Mouse (Mus musculus): ENCODE results near the gene Pom121l2. TPM values are rescaled to one million over a fixed set of nuclear protein-coding genes. Genes with fewer than 3 reads are reported as not detected.
"Not testable (repeated sequence)": the region's sequence is repeated elsewhere in the genome, so short reads cannot be mapped to it uniquely, and the experiment has no call there.

Gene Pom121l2
- polyA plus RNA-seq, 1 experiment from 2014 or later, result not detected

GRCm38 (mm10) chr13:22030493-22030892 lies 49.5 kb downstream of the Pom121l2 start:
- H3K9ac ChIP-seq (ENCODE audit: low read length), result no peak overlapping the region
- no peak overlapping the region for H3K4me3 ChIP-seq (ENCODE audit: low read depth, low read length)
- H3K4me1 ChIP-seq (replicated peaks; ENCODE audit: control insufficient read depth, insufficient read depth, low read length), result peaks cover 7% of the 10 kb centered on the region
- WGBS, result 12% methylated on average over 4 of the region's 4 CpGs
- H3K9me3 ChIP-seq (ENCODE audit: control insufficient read depth, low read length), result no peaks in the 10 kb centered on the region
- ATAC-seq (replicated peaks; ENCODE audit: low FRiP score, low TSS enrichment, low read depth) (no peak), DNase-seq (ENCODE audit: low spot score) (no peak)
- H3K27me3 ChIP-seq (replicated peaks; ENCODE audit: control insufficient read depth, insufficient read depth, low read length), result no peaks in the 10 kb centered on the region
- H3K4me2 ChIP-seq (ENCODE audit: low read length), result no peak overlapping the region
- no peak overlapping the region for H3K27ac ChIP-seq (ENCODE audit: low read depth)
- no peaks in the 10 kb centered on the region for H3K36me3 ChIP-seq (ENCODE audit: control insufficient read depth, insufficient read depth, low read length)

GRCm38 (mm10) chr13:22033741-22034442 lies 52.9 kb downstream of the Pom121l2 start:
- Histone ChIP-seq H3K27me3 (replicated peaks; ENCODE audit: control insufficient read depth, insufficient read depth, low read length) (no peaks in the 10 kb centered on the region), H3K4me3 (ENCODE audit: low read depth, low read length) (peak overlapping the region; percentile 43), H3K4me1 (replicated peaks; ENCODE audit: control insufficient read depth, insufficient read depth, low read length) (peaks cover 10% of the 10 kb centered on the region), H3K9me3 (ENCODE audit: control insufficient read depth, low read length) (no peaks in the 10 kb centered on the region), H3K9ac (ENCODE audit: low read length) (peak overlapping the region; percentile 79), H3K27ac (ENCODE audit: low read depth) (peak overlapping the region; percentile 90), H3K4me2 (ENCODE audit: low read length) (peak overlapping the region; percentile 56), H3K36me3 (ENCODE audit: control insufficient read depth, insufficient read depth, low read length) (no peaks in the 10 kb centered on the region)
- ATAC-seq (replicated peaks; ENCODE audit: low FRiP score, low TSS enrichment, low read depth) (no peak), DNase-seq (ENCODE audit: low spot score) (no peak)
- WGBS, result 41% methylated on average over 5 of the region's 5 CpGs

- peak overlapping the region; percentile 43 for H3K4me3 ChIP-seq (ENCODE audit: low read depth, low read length)
- H3K27me3 ChIP-seq (replicated peaks; ENCODE audit: control insufficient read depth, insufficient read depth, low read length), result no peaks in the 10 kb centered on the region
- peak overlapping the region; percentile 56 for H3K4me2 ChIP-seq (ENCODE audit: low read length)
- no peaks in the 10 kb centered on the region for H3K36me3 ChIP-seq (ENCODE audit: control insufficient read depth, insufficient read depth, low read length)
- H3K4me1 ChIP-seq (replicated peaks; ENCODE audit: control insufficient read depth, insufficient read depth, low read length), result peaks cover 11% of the 10 kb centered on the region
- H3K9me3 ChIP-seq (ENCODE audit: control insufficient read depth, low read length), result no peaks in the 10 kb centered on the region
- under 1% methylated on average over 8 of the region's 14 CpGs for WGBS
- ATAC-seq (replicated peaks; ENCODE audit: low FRiP score, low TSS enrichment, low read depth) (peak; percentile 7), DNase-seq (ENCODE audit: low spot score) (peak; percentile 72)
- peak overlapping the region; percentile 79 for H3K9ac ChIP-seq (ENCODE audit: low read length)
- peak overlapping the region; percentile 90 for H3K27ac ChIP-seq (ENCODE audit: low read depth)
These were observed 53.7 kb downstream of the Pom121l2 start for GRCm38 (mm10) chr13:22034443-22035266.

GRCm38 (mm10) chr13:22035267-22036148 lies 54.5 kb downstream of the Pom121l2 start, which contains the start of the genes Hist1h2ah and Hist1h2bk:
TSS of gene Hist1h2ah (minus strand) at chr13:22035568.
TSS of gene Hist1h2bk (plus strand) at chr13:22035870.
- H3K27ac ChIP-seq (ENCODE audit: low read depth), result peak within 1 kb of the TSS; percentile 90
- DNase-seq (ENCODE audit: low spot score), result peak; percentile 91
- peak within 1 kb of the TSS; percentile 43 for H3K4me3 ChIP-seq (ENCODE audit: low read depth, low read length)
- H3K36me3 ChIP-seq (ENCODE audit: control insufficient read depth, insufficient read depth, low read length); H3K27me3 ChIP-seq (replicated peaks; ENCODE audit: control insufficient read depth, insufficient read depth, low read length); H3K9me3 ChIP-seq (ENCODE audit: control insufficient read depth, low read length): not testable (repeated sequence)
- WGBS, result under 1% methylated on average over 22 of the region's 69 CpGs
- H3K9ac ChIP-seq (ENCODE audit: low read length), result peak within 1 kb of the TSS; percentile 79
- ATAC-seq (replicated peaks; ENCODE audit: low FRiP score, low TSS enrichment, low read depth), result peak; percentile 95
- H3K4me1 ChIP-seq (replicated peaks; ENCODE audit: control insufficient read depth, insufficient read depth, low read length), result peaks cover 19% of the 10 kb centered on the region
- peak within 1 kb of the TSS; percentile 56 for H3K4me2 ChIP-seq (ENCODE audit: low read length)

- peak; percentile 76 for DNase-seq (ENCODE audit: low spot score)
- Histone ChIP-seq H3K27me3 (replicated peaks; ENCODE audit: control insufficient read depth, insufficient read depth, low read length) (no peaks in the 10 kb centered on the region), H3K4me3 (ENCODE audit: low read depth, low read length) (peak overlapping the region; percentile 32), H3K9ac (ENCODE audit: low read length) (peak overlapping the region; percentile 51), H3K4me1 (replicated peaks; ENCODE audit: control insufficient read depth, insufficient read depth, low read length) (peaks cover 19% of the 10 kb centered on the region), H3K9me3 (ENCODE audit: control insufficient read depth, low read length) (no peaks in the 10 kb centered on the region), H3K27ac (ENCODE audit: low read depth) (peak overlapping the region; percentile 78), H3K4me2 (ENCODE audit: low read length) (peak overlapping the region; percentile 56), H3K36me3 (ENCODE audit: control insufficient read depth, insufficient read depth, low read length) (no peaks in the 10 kb centered on the region)
- WGBS, result 6% methylated on average over 16 of the region's 23 CpGs
- ATAC-seq (replicated peaks; ENCODE audit: low FRiP score, low TSS enrichment, low read depth), result no peak
These were observed 55.4 kb downstream of the Pom121l2 start for GRCm38 (mm10) chr13:22036149-22036956.

DNA sequence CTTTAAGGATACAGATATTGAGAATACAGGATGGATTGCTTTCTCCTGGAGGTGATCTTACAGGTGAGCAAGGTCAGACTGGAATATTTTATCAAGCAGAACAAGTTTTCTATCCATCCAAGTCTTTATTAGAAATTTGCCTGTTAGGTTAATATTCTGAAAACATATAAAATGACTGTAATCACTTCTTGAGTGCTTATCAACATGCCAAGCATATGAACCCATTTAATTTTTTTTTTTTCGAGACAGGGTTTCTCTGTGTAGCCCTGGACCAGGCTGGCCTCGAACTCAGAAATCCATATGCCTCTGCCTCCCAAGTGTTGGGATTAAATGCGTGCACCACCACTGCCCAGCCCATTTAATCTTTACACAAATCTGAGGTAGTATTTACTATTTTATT lies 56.0 kb downstream of the Pom121l2 start:
- H3K36me3 ChIP-seq (ENCODE audit: control insufficient read depth, insufficient read depth, low read length), result no peaks in the 10 kb centered on the region
- 54% methylated on average over 3 of the region's 3 CpGs for WGBS
- ATAC-seq (replicated peaks; ENCODE audit: low FRiP score, low TSS enrichment, low read depth) (no peak), DNase-seq (ENCODE audit: low spot score) (no peak)
- H3K27me3 ChIP-seq (replicated peaks; ENCODE audit: control insufficient read depth, insufficient read depth, low read length), result no peaks in the 10 kb centered on the region
- peak overlapping the region; percentile 32 for H3K4me3 ChIP-seq (ENCODE audit: low read depth, low read length)
- no peaks in the 10 kb centered on the region for H3K9me3 ChIP-seq (ENCODE audit: control insufficient read depth, low read length)
- peak overlapping the region; percentile 78 for H3K27ac ChIP-seq (ENCODE audit: low read depth)
- peak overlapping the region; percentile 51 for H3K9ac ChIP-seq (ENCODE audit: low read length)
- H3K4me2 ChIP-seq (ENCODE audit: low read length), result peak overlapping the region; percentile 56
- H3K4me1 ChIP-seq (replicated peaks; ENCODE audit: control insufficient read depth, insufficient read depth, low read length), result peaks cover 19% of the 10 kb centered on the region

DNA sequence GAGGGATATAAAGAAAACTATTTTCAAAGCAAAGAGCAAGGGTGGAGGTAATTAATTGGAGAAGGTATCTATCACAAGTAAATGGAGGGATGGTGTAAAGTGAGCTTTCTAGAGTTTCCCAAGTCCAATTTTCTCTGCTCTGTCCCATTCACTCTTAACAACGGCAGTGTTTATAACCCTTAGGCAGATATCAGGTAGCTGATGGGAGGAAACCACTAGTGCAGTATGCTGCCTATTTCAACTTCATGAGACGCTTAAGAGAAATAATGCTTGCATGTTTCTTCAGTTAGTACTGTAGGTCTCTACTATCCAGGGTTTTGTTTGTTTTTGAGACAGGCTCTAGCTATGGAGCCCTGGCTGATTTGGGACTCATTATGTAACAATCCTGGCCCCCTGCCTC lies 56.4 kb downstream of the Pom121l2 start:
- no peak overlapping the region; the same call in 1 of the 2 replicates for H3K4me2 ChIP-seq (ENCODE audit: low read length)
- DNase-seq (ENCODE audit: low spot score), result peak; percentile 37
- ATAC-seq (replicated peaks; ENCODE audit: low FRiP score, low TSS enrichment, low read depth), result no peak
- H3K4me3 ChIP-seq (ENCODE audit: low read depth, low read length), result no peak overlapping the region
- WGBS, result 49% methylated on average over 2 of the region's 2 CpGs
- H3K36me3 ChIP-seq (ENCODE audit: control insufficient read depth, insufficient read depth, low read length), result no peaks in the 10 kb centered on the region
- H3K27me3 ChIP-seq (replicated peaks; ENCODE audit: control insufficient read depth, insufficient read depth, low read length), result no peaks in the 10 kb centered on the region
- H3K27ac ChIP-seq (ENCODE audit: low read depth), result peak overlapping the region; percentile 9; the same call in 1 of the 2 replicates
- H3K9ac ChIP-seq (ENCODE audit: low read length), result 0 out of 2 replicates have a peak overlapping the region, but pooled peaks have one; percentile 51
- H3K9me3 ChIP-seq (ENCODE audit: control insufficient read depth, low read length), result no peaks in the 10 kb centered on the region
- peaks cover 19% of the 10 kb centered on the region for H3K4me1 ChIP-seq (replicated peaks; ENCODE audit: control insufficient read depth, insufficient read depth, low read length)

Measured in intestine, embryonic 14.5 days (tissue).